Mouse (Mus musculus): ENCODE results near the gene Jph3. TPM values are rescaled to one million over a fixed set of nuclear protein-coding genes. Genes with fewer than 3 reads are reported as not detected.

Gene Jph3
- total and polyA plus RNA-seq, 2 experiments from 2014 or later: 70.2 to 110 TPM

DNA sequence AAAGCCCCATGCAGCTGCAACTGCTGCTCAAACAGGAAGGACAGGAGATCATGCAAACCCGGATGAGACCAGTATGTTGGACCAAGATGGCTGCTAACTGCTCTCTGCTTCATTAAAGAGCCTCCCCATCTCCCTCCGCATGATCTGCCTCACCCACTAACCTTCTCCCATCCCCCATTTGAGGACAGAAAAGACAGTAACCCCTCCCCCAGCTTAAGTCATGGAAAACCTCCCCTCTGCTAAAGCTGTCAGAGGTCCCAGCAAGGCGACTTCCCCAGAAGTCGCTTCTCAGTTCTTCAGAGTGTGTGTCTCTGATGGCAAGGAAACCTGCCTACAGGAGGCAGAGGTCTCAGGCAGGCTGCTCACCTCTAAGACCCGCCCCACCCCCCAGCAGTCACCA, 40.9 kb upstream of the Jph3 start:
- H3K27ac ChIP-seq (ENCODE audit: low read depth, low read length): peak overlapping the region; percentile 91
- no peaks in the 10 kb centered on the region for H3K9me3 ChIP-seq (ENCODE audit: low read length)
- WGBS: 45% methylated on average over 5 of the region's 5 CpGs
- DNase-seq (ENCODE audit: low spot score) (no peak), ATAC-seq (ENCODE audit: low FRiP score) (no peak)
- H3K4me2 ChIP-seq (ENCODE audit: low read depth, low read length, poor library complexity, severe bottlenecking): no peak overlapping the region
- no peak overlapping the region for H3K9ac ChIP-seq (replicated peaks; ENCODE audit: low read length, poor library complexity, severe bottlenecking)
- no peak for TF ChIP-seq CTCF (IDR thresholded peaks at IDR 0.05)
- peaks cover 7% of the 10 kb centered on the region; the same call in 1 of the 2 replicates for H3K4me1 ChIP-seq (ENCODE audit: insufficient read depth, low read length)
- no peaks in the 10 kb centered on the region for H3K27me3 ChIP-seq (ENCODE audit: insufficient read depth, low read length)
- no peak overlapping the region for H3K4me3 ChIP-seq (ENCODE audit: low read depth, low read length)
- H3K36me3 ChIP-seq (ENCODE audit: insufficient read depth, low read length): no peaks in the 10 kb centered on the region

DNA sequence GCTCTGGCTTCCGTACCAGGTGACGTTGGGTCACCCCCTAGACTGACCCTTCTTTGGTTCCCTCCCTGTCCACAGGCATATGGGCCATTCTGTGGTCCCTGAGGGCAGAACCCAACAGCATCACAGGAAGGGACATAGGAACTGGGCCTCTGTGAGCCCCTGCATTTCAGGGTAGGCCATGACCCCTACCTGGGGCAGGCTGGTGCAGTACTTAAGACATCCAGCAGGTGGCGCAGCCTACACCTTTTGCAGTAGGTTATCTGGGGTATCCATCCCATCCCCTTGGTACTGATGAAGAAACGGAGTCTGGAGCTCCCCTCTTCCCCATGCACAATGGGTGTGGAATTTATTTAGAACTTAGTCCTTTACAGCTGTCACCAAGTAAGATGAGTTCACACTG, 35.0 kb upstream of the Jph3 start:
- Histone ChIP-seq H3K4me1 (ENCODE audit: insufficient read depth, low read length) (peaks cover 13% of the 10 kb centered on the region; the same call in 1 of the 2 replicates), H3K36me3 (ENCODE audit: insufficient read depth, low read length) (no peaks in the 10 kb centered on the region), H3K9me3 (ENCODE audit: low read length) (no peaks in the 10 kb centered on the region), H3K4me2 (ENCODE audit: low read depth, low read length, poor library complexity, severe bottlenecking) (no peak overlapping the region), H3K27me3 (ENCODE audit: insufficient read depth, low read length) (no peaks in the 10 kb centered on the region), H3K27ac (ENCODE audit: low read depth, low read length) (no peak overlapping the region), H3K4me3 (ENCODE audit: low read depth, low read length) (no peak overlapping the region), H3K9ac (replicated peaks; ENCODE audit: low read length, poor library complexity, severe bottlenecking) (no peak overlapping the region)
- WGBS: 54% methylated on average over 4 of the region's 4 CpGs
- TF ChIP-seq CTCF (IDR thresholded peaks at IDR 0.05): peak; percentile 78
- DNase-seq (ENCODE audit: low spot score): no peak
- no peak for ATAC-seq (ENCODE audit: low FRiP score)

GRCm38 (mm10) chr8:121695585-121696184, 33.7 kb upstream of the Jph3 start:
- H3K4me3 ChIP-seq (ENCODE audit: low read depth, low read length): no peak overlapping the region
- 80% methylated on average over 6 of the region's 6 CpGs for WGBS
- no peak overlapping the region for H3K4me2 ChIP-seq (ENCODE audit: low read depth, low read length, poor library complexity, severe bottlenecking)
- no peak overlapping the region for H3K9ac ChIP-seq (replicated peaks; ENCODE audit: low read length, poor library complexity, severe bottlenecking)
- no peaks in the 10 kb centered on the region for H3K9me3 ChIP-seq (ENCODE audit: low read length)
- ATAC-seq (ENCODE audit: low FRiP score) (no peak), DNase-seq (ENCODE audit: low spot score) (no peak)
- H3K4me1 ChIP-seq (ENCODE audit: insufficient read depth, low read length): peaks cover 13% of the 10 kb centered on the region; the same call in 1 of the 2 replicates
- H3K27ac ChIP-seq (ENCODE audit: low read depth, low read length): no peak overlapping the region
- H3K36me3 ChIP-seq (ENCODE audit: insufficient read depth, low read length): no peaks in the 10 kb centered on the region
- H3K27me3 ChIP-seq (ENCODE audit: insufficient read depth, low read length): no peaks in the 10 kb centered on the region
- no peak for TF ChIP-seq CTCF (IDR thresholded peaks at IDR 0.05)

GRCm38 (mm10) chr8:121697735-121698614, 31.4 kb upstream of the Jph3 start:
- H3K4me1 ChIP-seq (ENCODE audit: insufficient read depth, low read length): peaks cover 13% of the 10 kb centered on the region; the same call in 1 of the 2 replicates
- H3K27ac ChIP-seq (ENCODE audit: low read depth, low read length): peak overlapping the region; percentile 83
- peak overlapping the region; percentile 13; the same call in 1 of the 2 replicates for H3K4me3 ChIP-seq (ENCODE audit: low read depth, low read length)
- H3K4me2 ChIP-seq (ENCODE audit: low read depth, low read length, poor library complexity, severe bottlenecking): peak overlapping the region; percentile 42
- H3K36me3 ChIP-seq (ENCODE audit: insufficient read depth, low read length): no peaks in the 10 kb centered on the region
- H3K27me3 ChIP-seq (ENCODE audit: insufficient read depth, low read length): no peaks in the 10 kb centered on the region
- no peak for TF ChIP-seq CTCF (IDR thresholded peaks at IDR 0.05)
- WGBS: 2% methylated on average over 14 of the region's 17 CpGs
- H3K9me3 ChIP-seq (ENCODE audit: low read length): no peaks in the 10 kb centered on the region
- H3K9ac ChIP-seq (replicated peaks; ENCODE audit: low read length, poor library complexity, severe bottlenecking): peak overlapping the region; percentile 48
- DNase-seq (ENCODE audit: low spot score) (peak; percentile 80), ATAC-seq (ENCODE audit: low FRiP score) (peak; percentile 62; the same call in 1 of the 2 replicates)

DNA sequence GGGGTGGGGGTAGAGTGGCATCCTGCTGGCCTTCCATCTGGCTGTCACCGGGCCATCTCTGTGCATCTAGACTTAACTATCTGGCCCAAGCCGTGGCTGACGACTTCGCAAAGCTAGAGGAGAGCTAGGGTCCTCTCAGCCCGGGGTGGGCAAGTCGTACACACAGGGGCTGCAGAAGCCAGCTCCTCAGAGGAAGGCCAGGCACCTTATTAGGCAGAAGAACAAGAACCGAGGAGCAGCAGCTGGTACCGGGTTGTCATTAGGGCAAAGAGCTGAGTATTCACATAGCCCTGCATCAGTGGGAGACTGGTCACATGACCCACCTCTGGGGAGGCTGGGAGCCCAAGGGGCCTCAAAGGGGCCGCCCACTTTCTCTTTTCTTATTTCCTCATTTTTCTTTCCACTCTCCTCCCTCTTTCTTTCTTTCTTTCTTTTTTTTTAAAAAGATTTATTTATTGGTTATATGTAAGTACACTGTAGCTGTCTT, 30.8 kb upstream of the Jph3 start:
- Histone ChIP-seq H3K4me1 (ENCODE audit: insufficient read depth, low read length) (peaks cover 13% of the 10 kb centered on the region; the same call in 1 of the 2 replicates), H3K4me3 (ENCODE audit: low read depth, low read length) (peak overlapping the region; percentile 13; the same call in 1 of the 2 replicates), H3K36me3 (ENCODE audit: insufficient read depth, low read length) (no peaks in the 10 kb centered on the region), H3K27me3 (ENCODE audit: insufficient read depth, low read length) (no peaks in the 10 kb centered on the region), H3K9me3 (ENCODE audit: low read length) (no peaks in the 10 kb centered on the region), H3K4me2 (ENCODE audit: low read depth, low read length, poor library complexity, severe bottlenecking) (peak overlapping the region; percentile 42), H3K27ac (ENCODE audit: low read depth, low read length) (peak overlapping the region; percentile 83), H3K9ac (replicated peaks; ENCODE audit: low read length, poor library complexity, severe bottlenecking) (peak overlapping the region; percentile 48)
- ATAC-seq (ENCODE audit: low FRiP score): no peak
- DNase-seq (ENCODE audit: low spot score): peak; percentile 16
- 9% methylated on average over 9 of the region's 9 CpGs for WGBS
- TF ChIP-seq CTCF (IDR thresholded peaks at IDR 0.05): no peak
